Mouse (Mus musculus) spleen, adult 12 weeks (tissue): ENCODE measurements at regions not wholly inside any gene's neighbourhood (a gene's known extent, or its start where the extent isn't known, plus 50 kb on each side); places are given as distances from the start of the nearest gene placed in this dataset.

Experiments
- DNase-seq: peaks from one replicate; pipeline ENCODE4 v3.0.0; 2022; ENCODE audit warnings: low spot score

GRCm38 (mm10) chr9:41590164-41590563 is 428.7 kb upstream of the Ubash3b start:
- DNase-seq = no peak

- no peak for DNase-seq
Measured at GRCm38 (mm10) chr9:41588466-41589425, 427.2 kb upstream of the Ubash3b start.

- DNase-seq = no peak
Measured at GRCm38 (mm10) chr9:41587762-41588161, 426.3 kb upstream of the Ubash3b start.

GRCm38 (mm10) chr9:41586966-41587570 is 425.6 kb upstream of the Ubash3b start:
- no peak for DNase-seq

GRCm38 (mm10) chr9:41586291-41586690 is 424.8 kb upstream of the Ubash3b start:
- DNase-seq = no peak

GRCm38 (mm10) chr9:41585771-41586170 is 424.3 kb upstream of the Ubash3b start:
- DNase-seq = no peak

GRCm38 (mm10) chr9:41585012-41585411 is 423.5 kb upstream of the Ubash3b start:
- DNase-seq = no peak

GRCm38 (mm10) chr9:41583711-41584329 is 422.3 kb upstream of the Ubash3b start:
- DNase-seq = no peak

- DNase-seq = no peak
Measured at GRCm38 (mm10) chr9:41583276-41583675, 421.8 kb upstream of the Ubash3b start.

- no peak for DNase-seq
Measured at GRCm38 (mm10) chr9:41582711-41583236, 421.3 kb upstream of the Ubash3b start.

GRCm38 (mm10) chr9:41582171-41582570 is 420.7 kb upstream of the Ubash3b start:
- no peak for DNase-seq

GRCm38 (mm10) chr9:41581741-41582140 is 420.2 kb upstream of the Ubash3b start:
- no peak for DNase-seq

- no peak for DNase-seq
Measured at GRCm38 (mm10) chr9:41581152-41581551, 419.7 kb upstream of the Ubash3b start.

GRCm38 (mm10) chr9:41580611-41581041 is 419.1 kb upstream of the Ubash3b start:
- DNase-seq = no peak

- DNase-seq = no peak
Measured at GRCm38 (mm10) chr9:41580067-41580466, 418.6 kb upstream of the Ubash3b start.

- no peak for DNase-seq
Measured at GRCm38 (mm10) chr9:41579107-41580014, 417.9 kb upstream of the Ubash3b start.

GRCm38 (mm10) chr9:41578221-41579106 is 417.0 kb upstream of the Ubash3b start:
- DNase-seq = no peak

- DNase-seq = no peak
Measured at GRCm38 (mm10) chr9:41577760-41578159, 416.3 kb upstream of the Ubash3b start.

GRCm38 (mm10) chr9:41575826-41576225 is 414.3 kb upstream of the Ubash3b start:
- no peak for DNase-seq

GRCm38 (mm10) chr9:41570262-41570661 is 408.8 kb upstream of the Ubash3b start:
- DNase-seq = no peak
